Mouse (Mus musculus) bone marrow macrophage, adult 2 months (primary cell): ENCODE data around the gene Ezr.

ENCODE experiments used
- CTCF ChIP-seq: IDR thresholded peaks from 2 replicates; pipeline ENCODE4 v1.5.1; 2012; ENCODE audit warnings: low read depth, mild to moderate bottlenecking, low read length, moderate library complexity
- POLR2A ChIP-seq: IDR thresholded peaks from 2 replicates; pipeline ENCODE4 v1.6.1; 2012; ENCODE audit warnings: mild to moderate bottlenecking, low read depth, low read length, borderline replicate concordance

DNA sequence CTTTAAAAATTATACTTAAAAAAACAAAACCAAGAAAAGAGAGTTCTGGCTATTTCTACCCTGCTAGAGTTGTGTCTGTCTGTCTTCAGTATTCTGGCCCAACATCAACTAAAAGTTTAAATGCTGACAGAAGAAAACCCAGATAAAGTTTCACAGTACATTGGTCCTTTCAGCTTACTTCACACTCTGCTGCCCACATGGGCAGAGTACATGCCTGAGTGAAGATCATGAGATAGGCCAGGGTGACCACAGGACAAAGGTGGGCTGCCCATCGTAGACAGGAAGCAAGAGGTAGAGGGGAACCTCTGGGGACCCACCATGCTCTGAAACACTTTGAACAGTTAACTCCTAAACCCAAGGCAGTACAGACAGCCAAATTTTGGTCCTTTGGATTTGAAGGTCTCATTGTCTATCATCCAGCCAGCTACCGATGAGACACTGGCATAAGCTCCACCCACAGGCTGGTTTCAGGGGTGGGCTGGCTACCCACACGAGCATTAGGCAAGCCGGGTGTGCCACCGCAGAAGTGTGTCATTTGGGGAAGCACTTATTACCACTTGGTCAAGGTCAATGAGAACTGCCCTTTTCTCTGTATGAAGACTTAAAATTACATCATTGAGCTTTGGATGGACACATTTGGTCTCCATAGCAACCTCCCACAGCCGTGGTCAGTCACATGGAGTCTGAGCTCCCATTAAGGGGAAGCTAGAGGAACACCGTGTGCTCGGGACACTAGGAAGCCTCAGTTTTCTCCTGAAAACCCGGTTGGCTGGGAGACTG is 35.9 kb downstream of the Ezr start:
- TF ChIP-seq CTCF (no peak), POLR2A (no peak)
